Mouse (Mus musculus): ENCODE results near the gene Vmn1r197.
"Not testable (repeated sequence)": the region's sequence is repeated elsewhere in the genome, so short reads cannot be mapped to it uniquely, and the experiment has no call there.

Vmn1r197 gene

DNA sequence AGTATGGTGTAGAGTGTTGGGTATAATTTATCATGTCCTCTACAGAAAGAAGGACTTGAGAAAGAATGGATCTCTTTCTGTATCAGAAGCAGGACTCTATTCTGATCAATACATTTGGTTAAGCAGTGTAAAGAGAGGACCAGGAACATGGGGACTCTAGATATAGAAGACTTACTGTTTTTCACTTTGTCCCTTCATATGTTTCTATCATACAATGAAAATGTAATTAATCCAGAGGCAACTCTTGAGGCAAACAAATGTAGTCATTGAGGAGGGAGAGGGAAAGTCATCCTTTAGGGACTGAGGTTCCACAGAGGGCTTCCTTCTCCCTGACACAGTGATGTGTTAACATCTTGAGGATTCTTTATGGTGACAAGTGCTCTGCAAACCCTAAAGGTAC lies at the start of gene Vmn1r197:
TSS of gene Vmn1r197 (plus strand) at position 301 of the 400 bp plus-strand sequence.
- DNase-seq (ENCODE audit: extremely low spot score), result no peak

DNA sequence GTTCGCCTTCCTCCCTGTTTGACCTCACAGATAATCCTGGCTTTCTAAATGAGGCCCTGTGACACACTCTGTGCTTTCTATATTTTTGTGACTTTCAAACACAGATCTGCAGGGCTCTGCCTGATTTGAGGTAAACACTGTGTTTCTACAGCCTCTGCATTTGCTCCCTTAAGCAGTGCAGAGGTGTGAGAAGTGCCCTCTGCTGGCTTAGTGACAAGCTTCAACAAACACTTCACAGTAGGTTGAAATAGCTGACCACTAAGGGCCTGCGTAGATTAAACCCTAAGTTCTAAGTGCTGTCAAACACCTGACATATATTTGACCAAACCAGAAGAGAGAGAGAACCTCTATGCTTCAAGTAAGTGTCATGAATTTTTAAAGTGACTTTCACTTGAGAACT lies 39.8 kb upstream of the Vmn1r197 start:
- no peak for DNase-seq (ENCODE audit: extremely low spot score)

- no peak for DNase-seq (ENCODE audit: extremely low spot score)
Observed at GRCm38 (mm10) chr13:22289620-22290019, 34.8 kb upstream of the Vmn1r197 start, which contains the start of gene Vmn1r196. Gene Vmn1r196 (plus strand): TSS chr13:22289920.

GRCm38 (mm10) chr13:22308075-22308474 lies 16.3 kb upstream of the Vmn1r197 start:
- DNase-seq (ENCODE audit: extremely low spot score), result not testable (repeated sequence)

DNA sequence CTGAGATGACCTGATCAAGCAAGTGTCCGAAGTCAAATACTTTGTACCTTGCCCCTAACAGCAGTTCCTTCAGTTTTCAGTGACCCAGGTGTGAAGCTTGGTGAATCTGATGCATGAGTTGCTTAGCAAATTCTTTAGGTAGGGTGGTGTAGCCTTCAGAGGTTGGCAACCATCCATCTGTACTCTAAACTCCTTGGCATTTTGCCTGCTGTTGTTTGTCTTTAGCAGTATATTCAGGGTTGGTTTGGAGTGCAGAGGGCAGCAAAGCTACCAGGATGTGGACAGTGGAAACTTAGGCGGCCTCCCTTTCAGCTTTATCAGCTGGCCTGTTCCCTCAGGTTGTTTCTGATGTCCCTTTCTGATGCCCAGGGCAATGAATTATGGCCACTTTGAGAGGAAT lies 9.0 kb upstream of the Vmn1r197 start:
- no peak for DNase-seq (ENCODE audit: extremely low spot score)

GRCm38 (mm10) chr13:22317366-22317765 lies 7.0 kb upstream of the Vmn1r197 start:
- DNase-seq (ENCODE audit: extremely low spot score), result no peak

DNA sequence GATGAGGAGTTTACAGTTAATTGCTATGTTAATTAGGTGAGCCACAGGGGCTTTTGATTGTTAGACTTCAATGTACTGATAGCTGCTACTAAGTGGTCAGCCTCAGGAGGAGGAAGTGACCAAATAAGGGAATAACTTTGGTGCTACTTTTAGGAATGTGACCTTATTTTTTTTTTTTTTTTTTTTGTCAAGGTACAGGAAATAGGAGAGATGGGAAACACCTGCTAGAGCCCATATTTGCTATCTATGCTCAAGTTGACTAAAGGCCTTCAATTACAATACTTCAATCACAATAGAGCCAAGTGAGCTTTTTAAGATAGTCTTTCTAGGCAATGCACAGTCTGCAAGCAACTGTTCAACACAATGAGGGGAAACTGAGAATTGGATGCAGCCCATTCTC lies 4.3 kb upstream of the Vmn1r197 start:
- DNase-seq (ENCODE audit: extremely low spot score), result no peak

DNA sequence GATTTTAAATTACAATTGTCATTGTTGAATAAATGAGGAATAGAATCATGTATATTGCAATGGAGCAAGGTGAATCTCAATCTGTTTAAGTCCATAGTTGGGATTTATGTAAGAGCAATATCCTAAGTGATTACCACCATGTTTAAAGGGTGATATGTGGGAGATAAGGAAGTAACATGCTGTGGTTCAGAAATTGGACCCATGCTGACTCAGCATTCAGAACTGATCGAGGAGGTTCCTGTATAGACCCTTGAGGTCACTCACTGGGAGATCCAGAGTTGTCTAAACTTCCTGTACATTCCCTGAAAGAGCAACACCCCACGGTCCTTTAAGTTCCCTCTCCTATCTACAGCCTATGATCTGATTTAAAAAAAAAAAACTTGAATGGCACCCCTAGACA lies 8.9 kb downstream of the Vmn1r197 start:
- DNase-seq (ENCODE audit: extremely low spot score), result no peak

GRCm38 (mm10) chr13:22335565-22335964 lies 11.2 kb downstream of the Vmn1r197 start:
- DNase-seq (ENCODE audit: extremely low spot score), result no peak

- DNase-seq (ENCODE audit: extremely low spot score), result no peak
Observed at GRCm38 (mm10) chr13:22350064-22350463, 25.7 kb downstream of the Vmn1r197 start, which contains the start of gene Vmn1r198. Gene Vmn1r198 (plus strand): TSS chr13:22350364.

DNA sequence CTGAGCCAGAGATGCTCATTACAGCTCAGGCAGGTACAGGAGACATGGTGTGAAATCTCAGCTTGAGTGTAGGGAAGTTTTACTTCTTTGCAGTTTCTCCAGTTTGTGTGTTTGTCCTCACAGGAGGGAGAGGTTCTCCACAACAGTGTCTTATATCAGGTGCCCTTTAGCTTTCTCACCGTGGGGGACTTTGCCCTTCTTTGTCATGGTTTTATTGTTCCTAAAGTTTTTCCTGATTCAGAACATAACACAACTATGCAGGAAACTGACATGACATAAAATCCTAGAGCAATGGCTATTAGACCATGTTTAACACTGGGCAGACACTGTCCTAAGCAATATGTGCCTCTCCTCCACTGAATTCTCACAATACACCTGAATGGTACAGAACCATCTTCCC lies 26.4 kb downstream of the Vmn1r197 start:
- DNase-seq (ENCODE audit: extremely low spot score), result no peak

GRCm38 (mm10) chr13:22379518-22379917 lies 55.1 kb downstream of the Vmn1r197 start, which contains the start of gene Vmn1r199:
Gene Vmn1r199 (plus strand): TSS chr13:22379818.
- DNase-seq (ENCODE audit: extremely low spot score), result no peak

DNA sequence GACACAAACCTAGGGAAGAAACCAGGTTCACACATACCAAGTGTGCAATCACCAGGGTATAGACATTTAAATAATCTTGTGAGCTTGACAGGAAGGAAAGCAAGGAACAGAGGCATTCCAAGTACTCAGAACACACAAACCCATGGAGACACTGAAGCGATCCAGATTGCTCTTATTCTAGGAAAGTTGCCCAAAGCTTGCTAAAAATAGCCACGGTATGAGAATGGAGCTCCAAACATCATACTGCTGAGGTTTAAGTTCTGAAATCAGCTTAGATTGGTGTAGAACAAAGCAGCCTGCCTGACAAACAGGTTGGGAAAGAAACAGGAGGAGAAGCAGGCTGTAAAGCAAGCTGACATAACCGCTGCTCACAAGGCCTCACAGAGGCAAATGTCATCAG lies 56.7 kb downstream of the Vmn1r197 start:
- DNase-seq (ENCODE audit: extremely low spot score), result not testable (repeated sequence)
